Mouse (Mus musculus) lung, adult 2 months (tissue): Measurements from ENCODE around the gene Ulbp1. TPM values are rescaled to one million over a fixed set of nuclear protein-coding genes. Genes with fewer than 3 reads are reported as not detected.

Source experiments
- DNase-seq: peaks from one replicate; pipeline ENCODE4 v3.0.0; 2022
- H3K4me1 ChIP-seq: fragments of 200-500 bp; 2 replicates; pipeline ENCODE4 v1.6.1; 2011; ENCODE audit warnings: low read length; ENCODE audit not compliant: control insufficient read depth, insufficient read depth
- H3K4me3 ChIP-seq: fragments of 200-500 bp; replicated peaks from 2 replicates; pipeline ENCODE3; 2011; ENCODE audit warnings: low read depth, mild to moderate bottlenecking, control low read depth, low read length; ENCODE audit errors: extremely low read depth
- CTCF ChIP-seq: fragments of 200-500 bp; IDR thresholded peaks from 2 replicates; pipeline ENCODE4 v1.5.1; 2011; ENCODE audit warnings: mild to moderate bottlenecking, low read length, control low read depth; ENCODE audit not compliant: insufficient read depth
- POLR2A ChIP-seq: fragments of 200-500 bp; IDR thresholded peaks from 2 replicates; pipeline ENCODE4 v1.6.1; 2011; ENCODE audit warnings: low read depth, mild to moderate bottlenecking, control low read depth, low read length, borderline replicate concordance; ENCODE audit errors: extremely low read depth
- WGBS: fragments of 180-500 bp; shearing (Covaris S2); methylation state at CpG from one replicate; pipeline ENCODE4 v1.1.7; 2018; 5-methylcytosine and 5-hydroxymethylcytosine counted together
- polyA plus RNA-seq: library from polyadenylated mRNA; depleted of rRNA; stranded (reverse); fragments of >200 nt; gene quantifications from 2 replicates; pipeline ENCODE4 v1.2.3, GENCODE M21; 2012; rRNA removed

Ulbp1 gene
- polyA plus RNA-seq, 1 experiment = 0.85 TPM

- WGBS = 9% methylated on average over 55 of the region's 55 CpGs
- DNase-seq = no peak
- H3K4me3 ChIP-seq = no peak overlapping the region
- peaks cover 4% of the 10 kb centered on the region; the same call in 1 of the 2 replicates for H3K4me1 ChIP-seq
- TF ChIP-seq CTCF = no peak
- TF ChIP-seq POLR2A = no peak
These were observed 80.0 kb downstream of the Ulbp1 start for GRCm38 (mm10) chr10:7393143-7394035.

DNA sequence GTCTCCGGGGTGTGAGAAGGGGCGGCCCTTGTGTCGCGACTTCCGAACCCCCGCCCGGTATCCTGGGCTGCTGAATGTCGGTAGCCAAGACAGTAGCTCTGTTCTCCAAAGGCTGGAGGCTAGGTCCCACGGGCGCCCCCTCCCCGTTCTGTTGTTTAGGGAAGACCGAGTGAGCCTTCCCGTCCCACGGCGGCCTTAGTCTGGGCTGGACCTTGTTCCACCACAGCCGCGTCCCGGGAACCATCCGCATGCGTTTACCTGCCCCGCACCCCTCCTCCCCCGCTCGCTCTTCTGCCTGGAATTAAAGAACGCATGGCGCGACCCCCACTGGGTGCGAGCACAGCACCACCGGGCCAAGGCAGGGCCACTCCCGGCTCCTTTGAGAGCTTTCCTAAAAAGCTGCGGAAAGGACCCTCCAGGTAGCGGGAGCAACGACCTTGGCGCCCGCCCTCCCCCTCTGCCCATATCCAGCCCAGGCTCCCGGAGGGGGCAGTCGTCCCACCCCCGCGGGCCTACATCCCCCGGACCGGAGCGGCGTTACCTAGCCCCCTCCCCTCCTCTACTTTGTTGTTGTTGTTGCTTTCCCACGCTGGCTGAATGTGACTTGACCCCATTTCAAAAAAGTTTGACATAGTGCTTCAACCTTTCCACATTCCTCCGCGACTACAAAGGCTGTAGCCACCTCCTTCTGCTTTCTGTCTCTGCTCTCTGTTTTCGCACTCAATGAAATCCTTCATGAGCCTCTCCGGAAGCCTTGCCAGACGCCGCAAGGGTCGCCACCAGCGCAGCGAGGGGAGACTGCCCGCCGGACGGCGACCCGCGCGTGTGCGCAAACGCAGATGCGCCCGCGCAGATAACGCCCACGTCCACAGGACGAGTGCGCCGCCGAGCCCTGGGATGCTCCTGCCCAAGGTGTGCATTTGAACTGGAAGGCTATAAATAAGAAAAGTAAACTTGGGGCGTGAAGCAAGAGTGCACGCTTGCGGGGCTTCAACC lies 81.2 kb downstream of the Ulbp1 start:
- Histone ChIP-seq H3K4me1 (peaks cover 4% of the 10 kb centered on the region; the same call in 1 of the 2 replicates), H3K4me3 (peak overlapping the region; percentile 55)
- no peak for DNase-seq
- no peak for TF ChIP-seq CTCF
- no peak for TF ChIP-seq POLR2A
- WGBS = 1% methylated on average over 73 of the region's 73 CpGs

DNA sequence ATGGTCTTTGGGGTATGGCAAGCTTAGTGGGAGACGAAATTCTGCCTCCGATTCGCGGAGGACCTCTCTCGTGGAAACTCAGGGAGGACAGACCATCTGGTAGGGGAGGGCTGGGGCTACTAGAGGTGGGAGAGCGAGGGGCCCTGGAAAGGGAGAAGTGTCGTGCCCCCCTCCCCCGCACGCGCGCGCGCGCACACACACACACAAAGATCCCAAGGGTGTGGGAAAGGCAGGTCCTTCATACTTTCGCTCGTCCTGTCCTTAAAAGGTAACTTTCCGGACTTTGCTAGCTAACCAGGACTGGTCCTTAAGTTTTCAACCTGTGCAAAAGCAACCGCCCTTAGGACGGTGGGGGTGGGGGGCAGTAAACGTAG lies 81.9 kb downstream of the Ulbp1 start:
- Histone ChIP-seq H3K4me1 (peaks cover 4% of the 10 kb centered on the region; the same call in 1 of the 2 replicates), H3K4me3 (peak overlapping the region; percentile 55)
- TF ChIP-seq POLR2A = no peak
- no peak for TF ChIP-seq CTCF
- under 1% methylated on average over 20 of the region's 20 CpGs for WGBS
- no peak for DNase-seq

DNA sequence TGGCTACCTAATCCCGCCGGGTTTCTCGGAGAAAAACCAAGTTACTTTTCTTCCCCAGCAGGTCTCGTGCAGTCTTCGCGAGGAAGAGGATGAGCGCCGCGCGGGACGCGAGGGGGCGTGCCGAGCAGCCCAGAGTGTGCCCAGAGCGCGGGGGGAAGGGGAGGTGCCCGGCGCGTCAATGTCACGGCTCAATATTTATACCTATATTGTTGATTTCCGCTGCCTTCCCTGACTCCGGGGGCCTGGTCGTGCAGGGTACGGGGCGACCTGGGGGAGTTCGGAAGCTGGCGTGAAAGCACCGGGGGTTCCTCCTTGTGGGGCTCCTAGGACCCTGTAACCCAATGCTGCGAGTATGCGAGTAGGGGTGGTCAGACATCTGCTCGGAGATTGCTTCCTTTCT lies 82.3 kb downstream of the Ulbp1 start:
- WGBS = 1% methylated on average over 31 of the region's 31 CpGs
- peak; percentile 10 for DNase-seq
- Histone ChIP-seq H3K4me3 (peak overlapping the region; percentile 55), H3K4me1 (peaks cover 4% of the 10 kb centered on the region; the same call in 1 of the 2 replicates)
- TF ChIP-seq POLR2A = no peak
- no peak for TF ChIP-seq CTCF

Other genes starting within 250 kb of the Ulbp1 start
- 4.0 and 7.4 TPM in 2 replicates for gene Lrp11, start 116.2 kb upstream of the Ulbp1 start, polyA plus RNA-seq
- gene Nup43, start 193.9 kb upstream of the Ulbp1 start, polyA plus RNA-seq = 3.0 and 4.3 TPM in 2 replicates
- 19.4 and 25.2 TPM in 2 replicates for gene Pcmt1, start 207.5 kb upstream of the Ulbp1 start, polyA plus RNA-seq
- gene Lats1, start 207.6 kb upstream of the Ulbp1 start, polyA plus RNA-seq = 10.5 and 13.1 TPM in 2 replicates